Mouse (Mus musculus) ES-E14 (cell line): ENCODE measurements at regions not wholly inside any gene's neighbourhood (a gene's known extent, or its start where the extent isn't known, plus 50 kb on each side); places are given as distances from the start of the nearest gene placed in this dataset.

ENCODE experiments used
- CHD2 ChIP-seq: IDR thresholded peaks from 2 replicates; pipeline ENCODE4 v1.6.1; 2014; ENCODE audit warnings: mild to moderate bottlenecking, low read depth, low read length, inconsistent platforms
- HCFC1 ChIP-seq: IDR thresholded peaks from 2 replicates; pipeline ENCODE4 v1.6.1; 2012; ENCODE audit warnings: low read length, inconsistent platforms, borderline replicate concordance; ENCODE audit not compliant: insufficient read depth
- ZNF384 ChIP-seq: IDR thresholded peaks from 2 replicates; pipeline ENCODE4 v1.6.1; 2012; ENCODE audit warnings: low read depth, low read length, inconsistent platforms

- TF ChIP-seq CHD2 = no peak
- TF ChIP-seq ZNF384 = no peak
- no peak for TF ChIP-seq HCFC1
These were observed 540.6 kb upstream of the Gm10306 start for GRCm38 (mm10) chr4:94015713-94016112.
